Mouse (Mus musculus) liver, embryonic 14.5 days (tissue): Measurements from ENCODE around the gene Rora. TPM values are rescaled to one million over a fixed set of nuclear protein-coding genes. Genes with fewer than 3 reads are reported as not detected.

ENCODE experiments used
- ATAC-seq: fragments of 200-750 bp; cut with Nextera tagmentation; 2 replicates; pipeline ENCODE4 v1.8.0; 2017; ENCODE audit warnings: moderate number of reproducible peaks, mild to moderate bottlenecking, moderate library complexity; ENCODE audit not compliant: insufficient read depth
- DNase-seq, 3 experiments: peaks; one replicate each; pipeline ENCODE4 v3.0.0-alpha.2; 2012 to 2013; ENCODE audit warnings: low read depth in 3 of 3, low spot score in 3 of 3
- H3K27ac ChIP-seq: fragments of 300-500 bp; sonication (generic); 2 replicates; pipeline ENCODE4 v1.5.1; 2014; ENCODE audit warnings: moderate library complexity, mild to moderate bottlenecking, control low read depth, inconsistent platforms
- H3K27me3 ChIP-seq: fragments of 300-500 bp; sonication (generic); 2 replicates; pipeline ENCODE4 v1.6.1; 2014; ENCODE audit warnings: mild to moderate bottlenecking, low read length, moderate library complexity; ENCODE audit not compliant: control insufficient read depth, insufficient read depth
- H3K36me3 ChIP-seq: fragments of 300-500 bp; sonication (generic); replicated peaks from 2 replicates; pipeline ENCODE4 v1.6.1; 2014; ENCODE audit warnings: low read depth; ENCODE audit not compliant: control insufficient read depth, insufficient read depth
- H3K4me1 ChIP-seq, 2 experiments: fragments of 200-500 bp in 1 of 2; fragments of 300-500 bp in 1 of 2; sonication (generic) in 1 of 2; replicated peaks; 2 replicates each; pipeline ENCODE4 v1.6.1; 2012 to 2014; ENCODE audit warnings: antibody characterized with exemption in 1 of 2, inconsistent platforms in 1 of 2, low read length in 1 of 2; ENCODE audit not compliant: control insufficient read depth in 2 of 2, insufficient read depth in 2 of 2
- H3K4me2 ChIP-seq: fragments of 300-500 bp; sonication (generic); 2 replicates; pipeline ENCODE4 v1.6.1; 2014; ENCODE audit warnings: low read depth, mild to moderate bottlenecking, control low read depth, moderate library complexity
- H3K4me3 ChIP-seq, 2 experiments: fragments of 200-500 bp in 1 of 2; fragments of 300-500 bp in 1 of 2; sonication (generic) in 1 of 2; 2 replicates each; pipeline ENCODE4 v1.5.1; 2012 to 2014; ENCODE audit warnings: low read depth in 2 of 2, low read length in 2 of 2, mild to moderate bottlenecking in 2 of 2, control low read depth in 1 of 2, inconsistent platforms in 1 of 2, moderate library complexity in 1 of 2; ENCODE audit not compliant: insufficient read depth in 1 of 2
- H3K9ac ChIP-seq: fragments of 300-500 bp; sonication (generic); replicated peaks from 2 replicates; pipeline ENCODE4 v1.6.1; 2014; ENCODE audit warnings: mild to moderate bottlenecking, control low read depth, moderate library complexity
- H3K9me3 ChIP-seq: fragments of 300-500 bp; sonication (generic); 2 replicates; pipeline ENCODE4 v1.6.1; 2016; ENCODE audit warnings: low read length, mixed read lengths; ENCODE audit not compliant: control insufficient read depth
- CTCF ChIP-seq: IDR thresholded peaks from 2 replicates; pipeline ENCODE4 v1.5.1; 2016; ENCODE audit warnings: antibody characterized with exemption, low read depth, control low read depth
- EP300 ChIP-seq: IDR thresholded peaks from 2 replicates; pipeline ENCODE4 v1.6.1; 2016; ENCODE audit warnings: antibody characterized with exemption, low read depth
- WGBS: fragments of 180-500 bp; shearing (Covaris S2); extraction: QIAGEN DNeasy Blood & Tissue Kit; methylation state at CpG from one replicate; pipeline ENCODE4 v1.1.7; 2014; ENCODE audit not compliant: insufficient replicate concordance; 5-methylcytosine and 5-hydroxymethylcytosine counted together
- polyA plus RNA-seq, 2 experiments: library from polyadenylated mRNA; depleted of rRNA in 1 of 2; stranded (reverse) in 1 of 2; unstranded in 1 of 2; fragments of >200 nt; fragmentation: Nextera tagmentation in 1 of 2; extraction: Ambion mirVana in 1 of 2; gene quantifications; 2 replicates each; pipeline versions ENCODE4 v1.2.1 to v1.2.3; 2012 to 2014

Rora gene
- polyA plus RNA-seq, 2 experiments: 0.85 to 2.9 TPM

- WGBS: 45% methylated on average over 6 of the region's 6 CpGs
- no peak for ATAC-seq
- H3K9me3 ChIP-seq: no peaks in the 10 kb centered on the region
Observed at GRCm38 (mm10) chr9:69242538-69242937, 589.0 kb downstream of the Rora start.

GRCm38 (mm10) chr9:69243626-69244025 lies 590.0 kb downstream of the Rora start:
- no peaks in the 10 kb centered on the region for H3K27me3 ChIP-seq
- H3K4me3 ChIP-seq: no peak overlapping the region
- DNase-seq (no peak), ATAC-seq (no peak)
- H3K9me3 ChIP-seq: no peaks in the 10 kb centered on the region
- no peak overlapping the region for H3K9ac ChIP-seq
- no peak overlapping the region for H3K27ac ChIP-seq
- 57% methylated on average over 6 of the region's 6 CpGs for WGBS
- no peaks in the 10 kb centered on the region for H3K36me3 ChIP-seq
- TF ChIP-seq CTCF (no peak), EP300 (no peak)
- H3K4me2 ChIP-seq: no peak overlapping the region
- no peaks in the 10 kb centered on the region for H3K4me1 ChIP-seq

More at GRCm38 (mm10) chr9:69242538-69242937, 589.0 kb downstream of the Rora start:
- no peak overlapping the region for H3K4me2 ChIP-seq
- H3K27ac ChIP-seq: no peak overlapping the region
- TF ChIP-seq CTCF (no peak), EP300 (no peak)
- no peak for DNase-seq
- H3K4me1 ChIP-seq: no peaks in the 10 kb centered on the region
- no peak overlapping the region for H3K9ac ChIP-seq
- H3K36me3 ChIP-seq: no peaks in the 10 kb centered on the region
- H3K27me3 ChIP-seq: no peaks in the 10 kb centered on the region
- H3K4me3 ChIP-seq: no peak overlapping the region

GRCm38 (mm10) chr9:69246225-69246624 lies 592.6 kb downstream of the Rora start:
- H3K4me3 ChIP-seq: no peak overlapping the region
- no peak for DNase-seq
- H3K27ac ChIP-seq: no peak overlapping the region
- no peak overlapping the region for H3K9ac ChIP-seq
- H3K4me1 ChIP-seq: no peaks in the 10 kb centered on the region
- WGBS: 63% methylated on average over 3 of the region's 3 CpGs
- H3K9me3 ChIP-seq: no peaks in the 10 kb centered on the region
- TF ChIP-seq EP300 (no peak), CTCF (no peak)
- no peak overlapping the region for H3K4me2 ChIP-seq
- H3K36me3 ChIP-seq: no peaks in the 10 kb centered on the region
- ATAC-seq: no peak
- no peaks in the 10 kb centered on the region for H3K27me3 ChIP-seq

- ATAC-seq: no peak
- 69% methylated on average over 3 of the region's 3 CpGs for WGBS
Observed at GRCm38 (mm10) chr9:69249586-69249985, 596.0 kb downstream of the Rora start.

GRCm38 (mm10) chr9:69250326-69250725 lies 596.7 kb downstream of the Rora start:
- H3K9ac ChIP-seq: no peak overlapping the region
- ATAC-seq: no peak
- H3K4me1 ChIP-seq: no peaks in the 10 kb centered on the region
- TF ChIP-seq EP300: no peak
- TF ChIP-seq CTCF: no peak
- H3K27ac ChIP-seq: no peak overlapping the region
- no peaks in the 10 kb centered on the region for H3K9me3 ChIP-seq
- H3K27me3 ChIP-seq: no peaks in the 10 kb centered on the region
- no peak overlapping the region for H3K4me2 ChIP-seq
- 80% methylated on average over 8 of the region's 8 CpGs for WGBS
- no peak overlapping the region for H3K4me3 ChIP-seq
- no peaks in the 10 kb centered on the region for H3K36me3 ChIP-seq
- DNase-seq: no peak

More at GRCm38 (mm10) chr9:69249586-69249985, 596.0 kb downstream of the Rora start:
- no peak overlapping the region for H3K27ac ChIP-seq
- H3K9me3 ChIP-seq: no peaks in the 10 kb centered on the region
- DNase-seq: no peak
- no peak overlapping the region for H3K9ac ChIP-seq
- no peak for TF ChIP-seq CTCF
- no peak for TF ChIP-seq EP300
- H3K4me1 ChIP-seq: no peaks in the 10 kb centered on the region
- H3K4me3 ChIP-seq: no peak overlapping the region
- no peaks in the 10 kb centered on the region for H3K27me3 ChIP-seq
- H3K4me2 ChIP-seq: no peak overlapping the region
- no peaks in the 10 kb centered on the region for H3K36me3 ChIP-seq
